Mouse (Mus musculus): ENCODE data around the gene Ttc13. TPM values are rescaled to one million over a fixed set of nuclear protein-coding genes. Genes with fewer than 3 reads are reported as not detected.

Gene Ttc13
- 10 to 100 TPM; 21.2 to 21.6 TPM for total RNA-seq (2021)

DNA sequence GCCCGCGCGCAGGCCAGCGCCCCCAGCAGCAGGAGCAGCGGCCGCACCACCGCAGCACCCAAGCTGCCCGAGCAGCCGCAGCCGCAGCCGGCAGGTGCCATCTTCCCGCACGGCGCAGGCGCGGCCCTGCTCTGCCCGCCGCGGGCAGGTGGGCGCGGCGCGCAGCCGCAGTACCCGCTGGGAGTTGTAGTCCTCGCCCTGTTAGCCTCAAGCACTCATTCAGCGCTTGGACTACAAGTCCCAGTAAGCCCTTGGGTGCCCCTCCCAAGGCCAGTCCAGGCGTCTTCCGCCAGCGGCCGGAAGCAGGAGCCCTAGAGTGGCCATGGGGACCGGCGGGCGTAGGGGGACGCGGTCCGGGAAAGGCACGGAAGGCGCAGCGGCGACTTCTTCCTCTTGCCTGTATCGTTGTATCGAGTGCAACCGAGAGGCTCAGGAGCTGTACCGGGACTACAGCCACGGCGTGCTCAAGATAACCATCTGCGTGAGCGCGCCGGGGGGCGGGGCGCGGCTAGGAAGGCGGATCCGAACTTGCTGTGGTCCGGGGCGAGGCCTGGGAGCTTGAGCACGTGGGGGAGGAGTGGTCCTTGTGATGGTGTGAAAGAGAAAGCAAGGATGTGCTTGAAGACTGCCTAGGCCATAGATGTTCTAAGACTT lies at the start of gene Ttc13, which contains the start of gene Arv1:
TSS of gene Ttc13 (minus strand) at position 122 of the 654 bp plus-strand sequence.
TSS of gene Arv1 (plus strand) at position 278 of the 654 bp plus-strand sequence.
- peak; percentile 97 to 98 for DNase-seq
- intact Hi-C loops (cut with DNase I) = no loop called here

DNA sequence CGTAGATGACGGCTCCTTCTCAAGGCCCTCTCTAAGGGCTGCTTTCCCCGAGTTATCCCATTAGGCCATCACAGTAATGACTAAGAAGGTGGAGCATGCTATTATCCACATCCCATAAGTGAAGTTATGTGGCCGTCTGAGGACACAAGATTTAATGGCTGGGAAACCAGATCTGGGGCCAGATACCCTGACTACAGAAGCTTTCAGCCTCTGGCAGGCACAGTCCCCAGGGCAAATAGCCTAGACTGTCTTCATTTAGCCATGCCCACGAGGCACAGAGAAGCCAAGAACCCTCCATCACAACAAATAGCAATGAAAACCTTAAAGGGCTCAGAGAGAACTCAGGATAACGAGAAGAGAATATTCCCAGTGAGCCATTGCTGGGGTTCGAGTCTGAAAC lies 41.3 kb upstream of the Ttc13 start:
- DNase-seq = no peak
- intact Hi-C loops (cut with DNase I) = no loop called here

DNA sequence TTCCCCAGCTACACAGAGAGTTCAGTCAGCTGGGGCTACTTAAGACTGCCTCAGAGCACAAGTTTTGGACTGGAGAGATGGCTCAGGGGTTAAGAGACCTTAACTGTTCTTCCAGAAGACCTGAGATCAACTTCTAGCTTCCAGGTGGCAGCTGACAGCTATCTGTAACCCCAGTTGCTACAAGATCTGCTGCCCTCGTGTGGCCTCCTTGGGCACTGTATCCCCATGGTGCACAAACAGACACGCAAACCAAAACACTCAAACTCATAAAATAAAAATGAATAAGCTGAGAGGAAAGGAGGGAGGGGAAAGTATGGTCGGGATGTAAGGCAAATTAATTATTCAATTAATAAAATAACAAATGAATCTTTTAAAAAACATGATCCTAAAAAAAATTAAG lies 36.8 kb upstream of the Ttc13 start:
- peak in 1 of 2 experiments; percentile 38 for DNase-seq
- intact Hi-C loops (cut with DNase I) = no loop called here

- no peak for DNase-seq
Observed at GRCm38 (mm10) chr8:124756601-124757000, 34.8 kb upstream of the Ttc13 start.

GRCm38 (mm10) chr8:124756153-124756552 lies 34.4 kb upstream of the Ttc13 start:
- intact Hi-C loops (cut with DNase I) = no loop called here
- DNase-seq = no peak

More at GRCm38 (mm10) chr8:124756601-124757000, 34.8 kb upstream of the Ttc13 start:
- intact Hi-C loops (cut with DNase I) = no loop called here

DNA sequence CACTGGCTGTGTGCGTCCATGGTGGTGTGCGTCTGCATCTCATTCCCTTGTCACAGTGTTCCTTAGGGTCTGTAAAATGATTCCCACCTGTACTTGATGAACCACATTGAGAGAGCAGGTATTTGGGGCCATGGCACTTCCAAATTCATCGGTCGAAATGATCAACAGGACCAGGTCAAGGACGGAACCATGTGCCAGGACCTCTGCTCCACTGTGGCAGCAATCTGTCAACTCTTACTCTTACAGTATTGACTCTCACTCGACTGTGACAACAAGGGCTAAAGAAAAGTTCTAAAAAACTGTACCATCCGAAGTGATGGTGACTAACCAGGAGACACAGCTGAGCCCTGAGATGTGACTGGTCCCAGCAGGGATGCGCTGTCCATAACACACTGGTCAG lies 33.7 kb upstream of the Ttc13 start:
- intact Hi-C loops (cut with DNase I) = no loop called here
- DNase-seq = no peak

GRCm38 (mm10) chr8:124754792-124755190 lies 33.0 kb upstream of the Ttc13 start:
- intact Hi-C loops (cut with DNase I) = no loop called here
- no peak for DNase-seq

GRCm38 (mm10) chr8:124754101-124754791 lies 32.5 kb upstream of the Ttc13 start:
- intact Hi-C loops (cut with DNase I) = no loop called here
- no peak for DNase-seq

DNA sequence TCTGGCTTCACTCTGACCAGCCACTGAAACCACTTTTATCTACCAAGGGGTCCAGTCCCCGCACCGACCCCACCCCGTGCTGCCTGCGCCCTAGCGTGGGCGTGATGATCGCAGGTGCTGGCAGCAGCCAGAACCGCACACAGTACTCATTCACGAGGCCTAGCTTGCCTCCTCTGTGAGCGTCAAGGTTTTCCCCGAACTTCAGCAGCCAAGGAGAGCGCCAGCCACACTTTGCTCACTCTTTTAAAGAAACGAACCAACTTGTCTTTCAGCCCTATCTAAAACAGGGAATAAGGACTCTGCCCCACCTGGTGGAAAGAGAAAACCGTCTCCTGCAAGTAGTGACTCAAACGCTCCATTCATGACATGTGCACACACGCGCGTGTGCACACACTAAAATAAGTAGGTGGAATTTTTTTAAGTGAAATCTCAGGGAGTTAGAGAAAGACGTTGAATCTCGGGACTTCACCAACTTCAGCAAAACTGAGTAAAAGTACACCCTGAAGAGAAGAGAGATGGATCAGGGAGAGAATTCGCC lies 30.6 kb upstream of the Ttc13 start:
- no peak for DNase-seq
- intact Hi-C loops (cut with DNase I) = no loop called here

DNA sequence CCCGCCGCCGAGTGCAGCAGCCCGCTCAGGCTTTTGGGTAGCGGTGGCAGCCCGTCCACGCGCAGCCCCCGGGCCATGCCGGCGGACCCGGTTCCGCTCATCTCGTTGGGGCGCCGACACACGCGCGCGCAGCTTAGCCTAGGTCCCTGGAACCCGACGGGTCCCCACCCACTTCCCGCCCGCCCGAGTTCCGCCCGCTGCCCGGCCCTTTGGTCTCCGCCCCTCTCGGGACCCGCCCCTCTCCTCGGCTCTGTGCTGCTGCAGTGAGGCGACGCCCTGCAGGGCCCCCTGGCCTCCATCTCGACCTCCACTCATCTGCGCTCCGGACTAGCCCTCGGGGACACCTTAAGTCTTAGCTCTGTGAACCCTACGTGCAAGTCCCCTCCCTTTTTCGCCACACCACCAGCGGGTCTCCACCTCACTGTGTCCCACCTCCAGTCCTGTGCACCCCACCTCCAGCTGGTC lies 30.0 kb upstream of the Ttc13 start, which contains the start of gene Fam89a:
TSS of gene Fam89a (minus strand) at position 124 of the 465 bp plus-strand sequence.
- peak; percentile 48 to 54 for DNase-seq
- intact Hi-C loops (cut with DNase I) = no loop called here

DNA sequence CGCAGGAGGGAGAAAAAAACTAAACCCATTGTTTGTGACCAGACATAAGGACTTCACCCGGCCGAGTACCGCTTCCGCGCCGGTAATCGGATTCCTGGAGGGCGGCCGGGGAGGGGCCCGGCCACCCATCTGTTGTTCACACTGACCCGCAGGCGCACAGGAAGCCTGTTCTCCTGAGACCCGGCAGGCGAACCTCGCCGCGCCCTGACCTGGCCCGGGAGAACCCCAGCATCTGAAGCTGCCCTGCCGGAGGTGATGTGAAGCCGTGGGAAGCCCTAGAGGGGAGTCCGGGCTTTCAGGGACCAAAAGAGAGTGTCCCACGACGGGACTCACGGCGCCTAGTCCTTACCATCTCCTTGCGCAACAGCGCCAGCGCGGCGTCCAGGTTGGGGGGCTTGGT lies 29.4 kb upstream of the Ttc13 start:
- DNase-seq = peak; percentile 16 to 37
- intact Hi-C loops (cut with DNase I) = no loop called here

- intact Hi-C loops (cut with DNase I) = no loop called here
- DNase-seq = no peak
Observed at GRCm38 (mm10) chr8:124746661-124747060, 24.9 kb upstream of the Ttc13 start.

GRCm38 (mm10) chr8:124739268-124739667 lies 17.5 kb upstream of the Ttc13 start:
- intact Hi-C loops (cut with DNase I) = loop anchor here (5.0 kb wide), 2 partner anchors 38 to 88 kb away; no protein-coding TSS in a partner anchor
- peak in 1 of 2 experiments; percentile 30 for DNase-seq

DNA sequence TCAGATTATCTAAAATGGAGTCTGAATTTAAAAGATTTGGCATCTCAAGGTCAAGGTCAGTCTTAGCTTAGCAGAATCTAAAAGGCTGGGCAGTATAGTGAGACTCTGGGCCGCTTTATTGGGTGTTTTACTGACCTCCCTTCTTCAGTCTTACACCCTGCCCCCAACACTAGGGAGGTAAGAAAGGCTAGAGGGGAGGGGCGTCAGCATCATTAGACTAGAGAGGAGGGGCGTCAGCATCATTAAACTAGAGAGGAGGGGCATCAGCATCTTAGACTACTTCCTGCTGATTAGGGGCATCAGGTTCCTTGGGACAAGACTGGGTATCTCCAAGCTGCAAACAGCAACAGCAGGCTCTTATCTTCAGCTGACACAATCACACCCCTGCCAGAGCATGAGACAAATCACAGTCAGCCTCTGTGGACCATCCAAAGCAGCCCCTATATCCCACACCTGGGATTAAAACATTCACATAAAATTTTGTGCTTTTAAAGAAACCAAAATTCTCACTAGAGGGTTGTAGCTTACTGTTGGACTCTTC lies 13.7 kb upstream of the Ttc13 start:
- no peak for DNase-seq
- intact Hi-C loops (cut with DNase I) = loop anchor here (5.0 kb wide), 2 partner anchors 42 to 92 kb away; no protein-coding TSS in a partner anchor

GRCm38 (mm10) chr8:124732828-124733227 lies 11.0 kb upstream of the Ttc13 start:
- intact Hi-C loops (cut with DNase I) = no loop called here
- no peak for DNase-seq

- intact Hi-C loops (cut with DNase I) = no loop called here
Observed at GRCm38 (mm10) chr8:124724301-124724700, 2.5 kb upstream of the Ttc13 start.

GRCm38 (mm10) chr8:124720938-124721861 lies 583 bp downstream of the Ttc13 start:
- intact Hi-C loops (cut with DNase I) = no loop called here
- DNase-seq = no peak

More at GRCm38 (mm10) chr8:124724301-124724700, 2.5 kb upstream of the Ttc13 start:
- DNase-seq = no peak

DNA sequence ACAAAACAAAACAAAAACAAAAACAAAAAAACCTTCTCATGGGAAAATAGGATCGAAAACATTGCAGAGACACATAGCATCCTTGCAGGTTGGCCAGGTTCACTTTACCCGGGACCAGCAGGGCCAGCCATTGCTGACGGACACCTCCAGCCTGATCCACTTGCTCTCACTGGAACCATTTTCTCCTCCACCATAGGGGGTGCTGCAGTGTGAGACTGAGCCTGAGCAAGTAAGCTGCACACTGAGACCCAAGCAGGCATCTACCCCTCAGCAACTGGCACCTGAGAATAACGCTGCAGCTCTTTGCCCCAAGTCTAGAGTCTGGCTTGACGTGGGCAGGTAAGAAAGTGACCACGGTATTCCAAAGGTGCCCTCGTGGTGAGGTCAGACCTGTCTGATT lies 1.6 kb downstream of the Ttc13 start:
- no peak for DNase-seq
- intact Hi-C loops (cut with DNase I) = no loop called here

DNA sequence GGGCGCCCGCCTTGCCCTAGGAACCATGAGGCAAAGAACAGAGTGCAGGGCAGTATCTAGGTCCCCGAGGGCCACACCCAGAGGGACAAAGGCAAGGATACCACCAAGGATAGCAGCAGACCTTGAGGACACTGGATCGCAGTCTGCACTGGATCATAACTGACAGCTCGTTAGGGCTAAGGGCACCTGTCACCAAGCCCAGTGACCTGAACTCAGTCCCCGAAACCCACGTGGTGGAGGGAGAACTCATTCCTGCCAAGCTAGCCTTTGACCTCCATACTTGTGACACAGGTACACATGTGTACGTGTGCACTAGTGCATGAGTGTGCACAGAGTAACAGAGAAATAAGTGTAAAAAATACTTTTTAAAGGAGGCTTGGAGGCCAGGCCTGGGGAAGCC lies 6.0 kb downstream of the Ttc13 start:
- DNase-seq = no peak
- intact Hi-C loops (cut with DNase I) = no loop called here

DNA sequence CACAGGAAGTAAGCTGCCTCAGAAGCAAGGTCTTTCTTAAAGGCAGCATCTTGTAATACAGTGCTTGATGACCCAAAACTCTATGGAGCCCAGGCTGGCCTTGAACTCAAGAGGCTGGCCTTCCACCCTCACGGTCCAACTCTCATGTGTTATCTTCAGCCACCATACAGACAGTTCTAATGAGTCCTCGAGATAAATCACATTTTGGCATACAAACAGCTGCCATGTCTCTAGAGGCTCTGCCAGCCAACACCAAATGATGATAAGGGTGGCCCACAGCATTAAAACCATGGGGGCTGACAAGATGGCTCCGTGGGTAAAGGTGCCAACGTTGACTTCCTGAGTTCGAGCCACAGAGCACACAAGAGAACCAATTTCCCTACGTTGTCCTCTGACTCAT lies 8.6 kb downstream of the Ttc13 start:
- intact Hi-C loops (cut with DNase I) = no loop called here
- DNase-seq = no peak

Data from heart, postnatal 10 days (tissue).